Mouse (Mus musculus) left cerebral cortex, postnatal 10 days (tissue): ENCODE results near the gene Cacybp. TPM values are rescaled to one million over a fixed set of nuclear protein-coding genes. Genes with fewer than 3 reads are reported as not detected.

ENCODE experiments used
- total RNA-seq, 2 experiments: library from RNA; stranded (reverse); gene quantifications; 2 replicates each; pipeline ENCODE4 v1.2.3; 2021

Gene Cacybp
- total RNA-seq, 2 experiments from 2014 or later: 106 to 109 TPM

Other genes starting within 250 kb of the Cacybp start
- 1 to 10 TPM; 3.5 to 4.4 TPM for gene 4930523C07Rik, start 168.5 kb downstream of the Cacybp start, total RNA-seq
- gene Tnn, start 59.3 kb downstream of the Cacybp start, total RNA-seq: under 1 TPM; 0.95 to 0.97 TPM
- gene Mrps14, start 17.7 kb downstream of the Cacybp start, total RNA-seq: 10 to 100 TPM; 52.8 to 56.1 TPM